Mouse (Mus musculus) heart, embryonic 16.5 days (tissue): ENCODE data around the gene Nebl. TPM values are rescaled to one million over a fixed set of nuclear protein-coding genes. Genes with fewer than 3 reads are reported as not detected.
"Not testable (repeated sequence)": the region's sequence is repeated elsewhere in the genome, so short reads cannot be mapped to it uniquely, and the experiment has no call there.

Source experiments
- ATAC-seq: fragments of 200-750 bp; cut with Nextera tagmentation; replicated peaks from 2 replicates; pipeline ENCODE4 v1.8.0; 2017; ENCODE audit warnings: moderate number of reproducible peaks; ENCODE audit not compliant: insufficient read depth, low FRiP score; ENCODE audit errors: extremely low read depth
- H3K27ac ChIP-seq: fragments of 300-500 bp; sonication (generic); 2 replicates; pipeline ENCODE4 v1.5.1; 2014; ENCODE audit warnings: mild to moderate bottlenecking, low read length, control low read depth, moderate library complexity
- H3K27me3 ChIP-seq: fragments of 300-500 bp; sonication (generic); 2 replicates; pipeline ENCODE4 v1.6.1; 2014; ENCODE audit warnings: low read length, mixed read lengths; ENCODE audit not compliant: control insufficient read depth, insufficient read depth
- H3K36me3 ChIP-seq: fragments of 300-500 bp; sonication (generic); 2 replicates; pipeline ENCODE4 v1.6.1; 2014; ENCODE audit not compliant: control insufficient read depth, insufficient read depth
- H3K4me1 ChIP-seq: fragments of 300-500 bp; sonication (generic); 2 replicates; pipeline ENCODE4 v1.6.1; 2014; ENCODE audit warnings: low read length, mixed read lengths; ENCODE audit not compliant: control insufficient read depth, insufficient read depth
- H3K4me2 ChIP-seq: fragments of 300-500 bp; sonication (generic); 2 replicates; pipeline ENCODE4 v1.6.1; 2014; ENCODE audit warnings: low read depth, mild to moderate bottlenecking, control low read depth, low read length
- H3K4me3 ChIP-seq: fragments of 300-500 bp; sonication (generic); 2 replicates; pipeline ENCODE4 v1.5.1; 2014; ENCODE audit warnings: mild to moderate bottlenecking, control low read depth, low read length
- H3K9ac ChIP-seq: fragments of 300-500 bp; sonication (generic); 2 replicates; pipeline ENCODE4 v1.6.1; 2014; ENCODE audit warnings: low read length, control low read depth
- H3K9me3 ChIP-seq: fragments of 300-500 bp; sonication (generic); replicated peaks from 2 replicates; pipeline ENCODE4 v1.6.1; 2016; ENCODE audit warnings: low read length; ENCODE audit not compliant: control insufficient read depth
- WGBS: fragments of 180-500 bp; shearing (Covaris S2); extraction: QIAGEN DNeasy Blood & Tissue Kit; methylation state at CpG from one replicate; pipeline ENCODE4 v1.1.7; 2014; 5-methylcytosine and 5-hydroxymethylcytosine counted together
- microRNA-seq: library from miRNA; unstranded; fragments of <30 nt; microRNA quantifications from one replicate; pipeline ENCODE4, GENCODE M21; 2017
- polyA plus RNA-seq: library from polyadenylated mRNA; unstranded; fragments of >200 nt; fragmentation: Nextera tagmentation; extraction: Ambion mirVana; gene quantifications from 2 replicates; pipeline ENCODE4 v1.2.1, GENCODE M21; 2015

Gene Nebl
- polyA plus RNA-seq, 1 experiment from 2014 or later, result 258 TPM

GRCm38 (mm10) chr2:17335451-17335850 lies 395.8 kb downstream of the Nebl start:
- H3K27me3 ChIP-seq, result no peaks in the 10 kb centered on the region
- no peaks in the 10 kb centered on the region for H3K9me3 ChIP-seq
- ATAC-seq, result 0 out of 2 replicates have a peak, but pooled peaks have one; percentile 18
- H3K36me3 ChIP-seq, result no peaks in the 10 kb centered on the region
- H3K4me2 ChIP-seq, result no peak overlapping the region
- no peak overlapping the region for H3K27ac ChIP-seq
- H3K4me1 ChIP-seq, result no peaks in the 10 kb centered on the region
- no peak overlapping the region for H3K9ac ChIP-seq
- 71% methylated on average over 5 of the region's 5 CpGs for WGBS
- H3K4me3 ChIP-seq, result no peak overlapping the region

- 79% methylated on average over 1 of the region's 1 CpGs for WGBS
- H3K27me3 ChIP-seq, result no peaks in the 10 kb centered on the region
- H3K9me3 ChIP-seq, result no peaks in the 10 kb centered on the region
- H3K9ac ChIP-seq, result no peak overlapping the region
- H3K4me3 ChIP-seq, result no peak overlapping the region
- no peak overlapping the region for H3K4me2 ChIP-seq
- ATAC-seq, result no peak
- no peaks in the 10 kb centered on the region for H3K4me1 ChIP-seq
- H3K36me3 ChIP-seq, result no peaks in the 10 kb centered on the region
- no peak overlapping the region for H3K27ac ChIP-seq
Observed at GRCm38 (mm10) chr2:17326590-17326989, 404.7 kb downstream of the Nebl start.

- H3K4me1 ChIP-seq, result no peaks in the 10 kb centered on the region
- H3K9ac ChIP-seq, result no peak overlapping the region
- H3K27ac ChIP-seq, result no peak overlapping the region
- no peaks in the 10 kb centered on the region for H3K36me3 ChIP-seq
- no peak overlapping the region for H3K4me2 ChIP-seq
- no peaks in the 10 kb centered on the region for H3K9me3 ChIP-seq
- 56% methylated on average over 5 of the region's 5 CpGs for WGBS
- no peaks in the 10 kb centered on the region for H3K27me3 ChIP-seq
- H3K4me3 ChIP-seq, result no peak overlapping the region
- ATAC-seq, result no peak
Observed at GRCm38 (mm10) chr2:17316850-17317249, 414.4 kb downstream of the Nebl start.

GRCm38 (mm10) chr2:17301379-17301778 lies 429.9 kb downstream of the Nebl start:
- H3K36me3 ChIP-seq, result no peaks in the 10 kb centered on the region
- no peak overlapping the region for H3K27ac ChIP-seq

GRCm38 (mm10) chr2:17297496-17297895 lies 433.8 kb downstream of the Nebl start:
- no peaks in the 10 kb centered on the region for H3K27me3 ChIP-seq
- H3K4me3 ChIP-seq, result no peak overlapping the region
- 46% methylated on average over 1 of the region's 1 CpGs for WGBS
- H3K36me3 ChIP-seq, result no peaks in the 10 kb centered on the region
- H3K4me1 ChIP-seq, result no peaks in the 10 kb centered on the region
- no peak for ATAC-seq
- H3K27ac ChIP-seq, result no peak overlapping the region
- H3K4me2 ChIP-seq, result no peak overlapping the region
- H3K9me3 ChIP-seq, result no peaks in the 10 kb centered on the region
- no peak overlapping the region for H3K9ac ChIP-seq

More at GRCm38 (mm10) chr2:17301379-17301778, 429.9 kb downstream of the Nebl start:
- H3K4me2 ChIP-seq, result no peak overlapping the region
- no peaks in the 10 kb centered on the region for H3K9me3 ChIP-seq
- no peaks in the 10 kb centered on the region for H3K4me1 ChIP-seq
- ATAC-seq, result no peak
- no peak overlapping the region for H3K4me3 ChIP-seq
- no peak overlapping the region for H3K9ac ChIP-seq
- no peaks in the 10 kb centered on the region for H3K27me3 ChIP-seq

GRCm38 (mm10) chr2:17295257-17295656 lies 436.0 kb downstream of the Nebl start:
- H3K4me2 ChIP-seq, H3K9ac ChIP-seq, H3K36me3 ChIP-seq, H3K9me3 ChIP-seq, H3K27ac ChIP-seq, H3K27me3 ChIP-seq, H3K4me3 ChIP-seq, H3K4me1 ChIP-seq, ATAC-seq: not testable (repeated sequence)
- WGBS, result 82% methylated on average over 4 of the region's 5 CpGs

Small RNA genes lying within 50 kb of the gene (microRNA-seq; reads per million reads assigned to microRNA genes)
- not detected for gene Mir6419
